In the genomic region with DNA sequence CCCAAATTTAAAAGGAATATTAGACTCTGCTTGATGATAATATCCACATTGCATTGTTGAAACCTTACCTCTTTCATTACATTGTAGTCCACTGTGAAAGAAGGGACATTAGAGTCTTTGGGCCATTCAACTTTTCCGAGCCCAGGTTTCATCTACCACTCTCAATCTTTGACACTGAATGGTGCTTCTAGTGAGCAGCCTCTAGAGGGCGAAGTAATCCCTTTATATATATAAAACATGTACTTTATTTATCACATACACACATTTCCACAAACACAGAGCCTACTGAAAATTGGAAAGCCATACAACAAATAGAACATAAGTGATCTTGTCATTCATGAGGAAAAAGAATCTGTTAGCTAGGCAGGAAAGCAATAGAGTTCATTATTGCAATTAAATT, we compare ENCODE assay signal across 14 mouse cellular contexts.
DNase-seq lines count a peak whose midpoint lies in the region; ATAC-seq and TF ChIP-seq lines count a peak whose summit lies in the region.
"Had no signal": no experiment of that assay in that cellular context is flagged by ENCODE, and none has a peak within 500 bp of the region (broad histone marks: within the 10 kb centered on the region; RNA-seq: fewer than 3 reads in every experiment).

No protein-coding gene starts in this region.

- H3K4me3 ChIP-seq in layer of hippocampus, adult 2 months, result no peak overlapping the region
- H3K4me3 ChIP-seq: embryonic facial prominence, embryonic 15.5 days; hindbrain, embryonic 15.5 days; limb, embryonic 15.5 days; myocyte had no signal

- 0 out of 2 replicates have a peak, but pooled peaks have one; percentile 31 for ATAC-seq in frontal cortex, adult (ENCODE audit: low TSS enrichment)
- no peak for ATAC-seq in megakaryocyte, adult 5-6 weeks (ENCODE audit: poor library complexity, severe bottlenecking)

- H3K27ac ChIP-seq in layer of hippocampus, adult 2 months, result no peak overlapping the region
- H3K27ac ChIP-seq: embryonic facial prominence, embryonic 15.5 days; hindbrain, embryonic 15.5 days; limb, embryonic 15.5 days had no signal

- peak; percentile 75 for TF ChIP-seq CTCF in layer of hippocampus, adult 2 months (conservative IDR thresholded peaks at IDR 0.05)

- DNase-seq in frontal cortex, postnatal 14 days (ENCODE audit: low spot score in 2 of 2), result no peak
- DNase-seq in layer of hippocampus, adult 2 months (ENCODE audit: low spot score in 2 of 2), result no peak
- no peak for DNase-seq in layer of hippocampus, adult 8-10 months (ENCODE audit: low spot score in 2 of 2)
- DNase-seq in A20 (ENCODE audit: low read depth, low spot score), result peak; percentile 35
- peak; percentile 26 for DNase-seq in adipocyte (ENCODE audit: low spot score)
- DNase-seq in ovary, postnatal 36 days (ENCODE audit: low spot score), result no peak
- DNase-seq: lung, postnatal 36 days; thymus, postnatal 4 days had no signal

Comparison
In these comparisons a context has a peak if more than half of its experiments do, and no peak if none do; other contexts are left out.
1. DNase-seq: peak in A20 (single experiment) and adipocyte (single experiment); none in frontal cortex, postnatal 14 days (0 of 2), layer of hippocampus, adult 2 months (0 of 2), layer of hippocampus, adult 8-10 months (0 of 2) and ovary, postnatal 36 days (single experiment).